Mouse (Mus musculus): ENCODE results near the gene Atp6v1e2. TPM values are rescaled to one million over a fixed set of nuclear protein-coding genes. Genes with fewer than 3 reads are reported as not detected.

The Atp6v1e2 gene
- total and polyA plus RNA-seq, 3 experiments = not detected

DNA sequence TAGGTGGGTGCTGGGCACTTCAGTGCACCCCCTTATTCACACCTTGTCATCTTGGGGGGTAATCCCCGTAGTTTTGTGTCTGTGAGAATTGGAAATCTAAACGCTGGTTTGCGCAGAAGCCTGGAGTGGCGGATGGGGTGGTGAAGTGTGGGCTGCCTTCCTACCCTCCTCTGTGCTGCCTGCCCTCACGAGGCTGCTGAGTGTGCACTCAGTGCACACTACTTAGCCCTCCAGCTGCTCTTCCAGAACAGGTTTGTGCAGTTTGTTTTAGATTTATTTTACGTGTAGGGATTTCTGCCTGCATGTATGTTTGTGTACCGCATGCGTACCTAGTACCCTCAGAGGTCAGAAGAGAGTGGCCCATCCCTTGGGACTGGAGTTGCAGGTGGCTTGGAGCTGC lies 43.6 kb upstream of the Atp6v1e2 start:
- dilution Hi-C loops (cut with MboI; ENCODE audit: extremely low pct_ligation_motif_present, extremely low pct_unique_long_range_greater_than_20kb, low sequenced_read_pairs) = no loop called here

DNA sequence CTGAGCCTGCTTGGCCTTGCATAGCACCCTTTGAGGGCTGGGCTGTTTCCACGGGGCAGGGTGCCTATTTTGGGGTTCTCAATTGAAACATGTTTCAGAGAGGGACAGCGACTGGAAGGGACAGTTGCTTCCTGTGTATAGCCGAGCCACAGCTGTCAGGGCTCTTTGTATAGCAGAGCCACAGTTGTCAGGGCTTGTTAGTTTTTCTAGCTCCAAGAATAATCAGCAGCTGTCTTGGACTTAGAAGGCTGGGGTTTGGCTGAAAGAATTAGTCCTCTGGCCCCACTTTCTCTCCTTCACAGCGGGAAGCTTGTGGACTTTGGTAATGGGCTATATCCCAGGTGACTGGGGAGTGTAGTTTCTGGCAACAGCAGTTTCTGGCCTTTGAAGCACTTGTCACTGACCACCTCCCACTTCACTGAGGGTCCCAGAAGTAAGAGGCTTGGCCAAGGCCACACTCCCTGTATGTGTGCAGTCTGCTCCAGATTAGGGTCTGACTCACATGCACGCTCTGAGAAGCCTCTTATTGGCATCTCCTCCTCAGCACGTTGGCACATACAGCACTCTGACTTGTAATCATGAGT lies 41.0 kb upstream of the Atp6v1e2 start:
- TF ChIP-seq TBP (conservative IDR thresholded peaks at IDR 0.05; ENCODE audit: low read depth, low read length) = no peak
- dilution Hi-C loops (cut with MboI; ENCODE audit: extremely low pct_ligation_motif_present, extremely low pct_unique_long_range_greater_than_20kb, low sequenced_read_pairs) (no loop called here), in situ Hi-C loops (cut with MboI; ENCODE audit: low pct_ligation_motif_present, low pct_unique_long_range_greater_than_20kb, low sequenced_read_pairs) (no loop called here)
- Histone ChIP-seq H3K36me3 (replicated peaks in 1 of 2; ENCODE audit: control insufficient read depth in 1 of 2, insufficient read depth in 1 of 2, low read length in 1 of 2) (peaks cover 9 to 79% of the 10 kb centered on the region in 2 experiments), H3K27me3 (replicated peaks) (no peaks in the 10 kb centered on the region), H3K9me3 (replicated peaks; ENCODE audit: low read length) (no peaks in the 10 kb centered on the region), H3K27ac (ENCODE audit: insufficient read depth, low read depth) (no peak overlapping the region), H3K9ac (ENCODE audit: insufficient read depth, low read depth) (no peak overlapping the region), H3K4me2 (ENCODE audit: insufficient read depth, low read depth, poor library complexity, severe bottlenecking) (peak overlapping the region; percentile 26; the same call in 1 of the 2 replicates), H3K4me3 (replicated peaks in 1 of 3; ENCODE audit: low read depth in 2 of 3, low read length in 2 of 3, poor library complexity in 1 of 3) (no peak overlapping the region), H3K79me2 (replicated peaks; ENCODE audit: control insufficient read depth, extremely low read depth, insufficient read depth, poor library complexity, severe bottlenecking) (peaks cover 3% of the 10 kb centered on the region), H3K4me1 (ENCODE audit: control insufficient read depth in 1 of 2, insufficient read depth in 2 of 2) (peaks cover 7 to 32% of the 10 kb centered on the region in 2 experiments)
- DNase-seq (ENCODE audit: extremely low read depth) = no peak

More for the DNA sequence above, 43.6 kb upstream of the Atp6v1e2 start:
- Histone ChIP-seq H3K4me3 (replicated peaks in 1 of 3; ENCODE audit: low read depth in 2 of 3, low read length in 2 of 3, poor library complexity in 1 of 3) (no peak overlapping the region), H3K27me3 (replicated peaks) (no peaks in the 10 kb centered on the region), H3K27ac (ENCODE audit: insufficient read depth, low read depth) (no peak overlapping the region), H3K4me2 (ENCODE audit: insufficient read depth, low read depth, poor library complexity, severe bottlenecking) (no peak overlapping the region), H3K9me3 (replicated peaks; ENCODE audit: low read length) (no peaks in the 10 kb centered on the region), H3K9ac (ENCODE audit: insufficient read depth, low read depth) (no peak overlapping the region), H3K36me3 (replicated peaks in 1 of 2; ENCODE audit: control insufficient read depth in 1 of 2, insufficient read depth in 1 of 2, low read length in 1 of 2) (peaks cover 15 to 74% of the 10 kb centered on the region in 2 experiments), H3K79me2 (replicated peaks; ENCODE audit: control insufficient read depth, extremely low read depth, insufficient read depth, poor library complexity, severe bottlenecking) (peaks cover 3% of the 10 kb centered on the region), H3K4me1 (ENCODE audit: control insufficient read depth in 1 of 2, insufficient read depth in 2 of 2) (peaks cover 7 to 32% of the 10 kb centered on the region in 2 experiments)
- in situ Hi-C loops (cut with MboI; ENCODE audit: low pct_ligation_motif_present, low pct_unique_long_range_greater_than_20kb, low sequenced_read_pairs) = no loop called here
- DNase-seq (ENCODE audit: extremely low read depth) = no peak
- no peak for TF ChIP-seq ZNF384 (IDR thresholded peaks at IDR 0.05; ENCODE audit: low read depth, low read length)
- TF ChIP-seq MXI1 (IDR thresholded peaks at IDR 0.05; ENCODE audit: low read depth, low read length) = no peak
- no peak for TF ChIP-seq USF1 (IDR thresholded peaks at IDR 0.05; ENCODE audit: low read depth, low read length)
- TF ChIP-seq BHLHE40 (IDR thresholded peaks at IDR 0.05; ENCODE audit: low read depth, low read length) = no peak
- no peak for TF ChIP-seq NELFE (IDR thresholded peaks at IDR 0.05; ENCODE audit: low read depth, low read length)

DNA sequence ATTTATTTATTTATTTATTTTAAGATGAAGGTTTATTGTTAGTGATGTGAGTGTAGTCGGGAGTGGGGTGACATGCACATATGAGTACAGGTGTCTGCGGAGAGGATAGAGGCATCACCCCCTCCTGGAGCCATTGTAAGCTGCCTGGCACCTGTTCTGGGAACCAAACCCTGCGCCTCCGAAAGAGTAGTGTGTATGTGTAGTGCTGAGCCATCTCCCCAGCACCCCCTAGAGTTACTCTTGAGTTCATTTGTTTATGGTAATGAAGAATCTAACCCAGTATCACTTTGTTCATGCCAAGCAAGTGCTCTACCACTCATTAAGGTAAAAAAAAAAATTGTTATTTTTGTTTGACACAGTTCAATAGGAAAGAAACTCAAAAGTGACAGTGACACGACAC lies 40.5 kb upstream of the Atp6v1e2 start:
- TF ChIP-seq SIN3A (IDR thresholded peaks at IDR 0.05; ENCODE audit: low read length) = no peak
- peak; percentile 22 for TF ChIP-seq RAD21 (IDR thresholded peaks at IDR 0.05; ENCODE audit: low read depth, low read length)
- peak in 1 of 2 experiments; percentile 39; a peak in 2 of 4 replicates for TF ChIP-seq CTCF (conservative IDR thresholded peaks at IDR 0.05 in 1 of 2, IDR thresholded peaks at IDR 0.05 in 1 of 2; ENCODE audit: low read depth in 2 of 2, low read length in 2 of 2)
- no peak overlapping the region for H3K27ac ChIP-seq (ENCODE audit: insufficient read depth, low read depth)
- no peak overlapping the region for H3K9ac ChIP-seq (ENCODE audit: insufficient read depth, low read depth)
- H3K9me3 ChIP-seq (replicated peaks; ENCODE audit: low read length) = no peaks in the 10 kb centered on the region
- in situ Hi-C loops (cut with MboI; ENCODE audit: low pct_ligation_motif_present, low pct_unique_long_range_greater_than_20kb, low sequenced_read_pairs) = no loop called here
- peaks cover 7 to 32% of the 10 kb centered on the region in 2 experiments for H3K4me1 ChIP-seq (ENCODE audit: control insufficient read depth in 1 of 2, insufficient read depth in 2 of 2)
- no peak for DNase-seq (ENCODE audit: extremely low read depth)
- dilution Hi-C loops (cut with MboI; ENCODE audit: extremely low pct_ligation_motif_present, extremely low pct_unique_long_range_greater_than_20kb, low sequenced_read_pairs) = no loop called here
- no peak overlapping the region for H3K4me3 ChIP-seq (replicated peaks in 1 of 3; ENCODE audit: low read depth in 2 of 3, low read length in 2 of 3, poor library complexity in 1 of 3)
- no peak overlapping the region for H3K4me2 ChIP-seq (ENCODE audit: insufficient read depth, low read depth, poor library complexity, severe bottlenecking)
- H3K27me3 ChIP-seq (replicated peaks) = no peaks in the 10 kb centered on the region
- H3K79me2 ChIP-seq (replicated peaks; ENCODE audit: control insufficient read depth, extremely low read depth, insufficient read depth, poor library complexity, severe bottlenecking) = peaks cover 3% of the 10 kb centered on the region
- peaks cover 10 to 80% of the 10 kb centered on the region in 2 experiments for H3K36me3 ChIP-seq (replicated peaks in 1 of 2; ENCODE audit: control insufficient read depth in 1 of 2, insufficient read depth in 1 of 2, low read length in 1 of 2)
